Mouse (Mus musculus): ENCODE measurements around the gene Fign.

DNA sequence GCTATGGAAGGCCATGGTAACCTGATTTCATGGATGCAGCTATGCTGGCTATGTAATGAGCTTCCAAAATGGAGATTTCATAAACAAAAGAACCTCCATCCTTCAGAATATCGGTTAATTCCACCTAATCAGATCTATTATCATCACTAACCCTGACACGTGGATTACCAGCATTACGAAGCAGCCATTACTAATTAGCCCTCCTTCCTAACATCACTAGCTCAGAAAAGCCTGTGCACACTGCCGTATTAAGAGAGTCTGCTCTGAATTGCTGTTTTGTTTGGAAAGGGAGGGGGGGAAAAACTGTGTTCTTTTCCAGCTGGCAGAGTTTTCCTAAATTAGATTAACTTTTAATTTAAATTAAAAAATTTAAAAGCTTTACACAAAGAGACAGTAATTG lies 32.3 kb downstream of the Fign start:
- no peak for TF ChIP-seq CTCF (IDR thresholded peaks at IDR 0.05; ENCODE audit: borderline replicate concordance, insufficient read depth, low read length)
- TF ChIP-seq POLR2A (IDR thresholded peaks at IDR 0.05; ENCODE audit: low read depth, low read length): no peak

All from embryonic fibroblast, embryonic 13.5 days (primary cell).